Mouse (Mus musculus): ENCODE results near the gene Srxn1. TPM values are rescaled to one million over a fixed set of nuclear protein-coding genes. Genes with fewer than 3 reads are reported as not detected.

The Srxn1 gene
- polyA plus RNA-seq, 1 experiment from 2014 or later = 13.8 TPM

GRCm38 (mm10) chr2:152109386-152109785, 4.1 kb downstream of the Srxn1 start:
- ATAC-seq (ENCODE audit: insufficient read depth, low FRiP score) = no peak
- no peak overlapping the region for H3K27ac ChIP-seq (ENCODE audit: low read length)
- WGBS = 81% methylated on average over 5 of the region's 5 CpGs

GRCm38 (mm10) chr2:152111311-152111710, 6.0 kb downstream of the Srxn1 start:
- peaks cover 6% of the 10 kb centered on the region; the same call in 1 of the 2 replicates for H3K4me1 ChIP-seq (ENCODE audit: control insufficient read depth, insufficient read depth, low read length)
- no peak for ATAC-seq (ENCODE audit: insufficient read depth, low FRiP score)
- no peaks in the 10 kb centered on the region for H3K9me3 ChIP-seq (replicated peaks; ENCODE audit: control insufficient read depth, low read length)
- 60% methylated on average over 2 of the region's 2 CpGs for WGBS
- no peaks in the 10 kb centered on the region for H3K36me3 ChIP-seq (ENCODE audit: control insufficient read depth, insufficient read depth, low read length)
- no peak overlapping the region for H3K4me3 ChIP-seq (replicated peaks; ENCODE audit: low read length)
- H3K27me3 ChIP-seq (ENCODE audit: control insufficient read depth, insufficient read depth, low read length) = no peaks in the 10 kb centered on the region
- H3K27ac ChIP-seq (ENCODE audit: low read length) = no peak overlapping the region
- no peak overlapping the region for H3K4me2 ChIP-seq (ENCODE audit: low read depth, low read length)
- no peak overlapping the region for H3K9ac ChIP-seq (ENCODE audit: low read length)

More at GRCm38 (mm10) chr2:152109386-152109785, 4.1 kb downstream of the Srxn1 start:
- Histone ChIP-seq H3K4me2 (ENCODE audit: low read depth, low read length) (no peak overlapping the region), H3K9ac (ENCODE audit: low read length) (no peak overlapping the region), H3K4me1 (ENCODE audit: control insufficient read depth, insufficient read depth, low read length) (peaks cover 6% of the 10 kb centered on the region; the same call in 1 of the 2 replicates), H3K4me3 (replicated peaks; ENCODE audit: low read length) (no peak overlapping the region), H3K36me3 (ENCODE audit: control insufficient read depth, insufficient read depth, low read length) (no peaks in the 10 kb centered on the region), H3K9me3 (replicated peaks; ENCODE audit: control insufficient read depth, low read length) (no peaks in the 10 kb centered on the region), H3K27me3 (ENCODE audit: control insufficient read depth, insufficient read depth, low read length) (no peaks in the 10 kb centered on the region)

GRCm38 (mm10) chr2:152111920-152112319, 6.6 kb downstream of the Srxn1 start:
- Histone ChIP-seq H3K9me3 (replicated peaks; ENCODE audit: control insufficient read depth, low read length) (no peaks in the 10 kb centered on the region), H3K4me1 (ENCODE audit: control insufficient read depth, insufficient read depth, low read length) (peaks cover 6% of the 10 kb centered on the region; the same call in 1 of the 2 replicates), H3K4me2 (ENCODE audit: low read depth, low read length) (no peak overlapping the region), H3K27ac (ENCODE audit: low read length) (no peak overlapping the region), H3K9ac (ENCODE audit: low read length) (no peak overlapping the region), H3K36me3 (ENCODE audit: control insufficient read depth, insufficient read depth, low read length) (no peaks in the 10 kb centered on the region), H3K4me3 (replicated peaks; ENCODE audit: low read length) (no peak overlapping the region), H3K27me3 (ENCODE audit: control insufficient read depth, insufficient read depth, low read length) (no peaks in the 10 kb centered on the region)
- 8% methylated on average over 7 of the region's 7 CpGs for WGBS
- peak; percentile 75 for ATAC-seq (ENCODE audit: insufficient read depth, low FRiP score)

GRCm38 (mm10) chr2:152112490-152112889, 7.2 kb downstream of the Srxn1 start:
- Histone ChIP-seq H3K27me3 (ENCODE audit: control insufficient read depth, insufficient read depth, low read length) (no peaks in the 10 kb centered on the region), H3K4me2 (ENCODE audit: low read depth, low read length) (no peak overlapping the region), H3K9ac (ENCODE audit: low read length) (no peak overlapping the region), H3K36me3 (ENCODE audit: control insufficient read depth, insufficient read depth, low read length) (no peaks in the 10 kb centered on the region), H3K4me3 (replicated peaks; ENCODE audit: low read length) (no peak overlapping the region), H3K27ac (ENCODE audit: low read length) (no peak overlapping the region), H3K9me3 (replicated peaks; ENCODE audit: control insufficient read depth, low read length) (no peaks in the 10 kb centered on the region), H3K4me1 (ENCODE audit: control insufficient read depth, insufficient read depth, low read length) (peaks cover 6% of the 10 kb centered on the region; the same call in 1 of the 2 replicates)
- no peak for ATAC-seq (ENCODE audit: insufficient read depth, low FRiP score)
- 88% methylated on average over 5 of the region's 5 CpGs for WGBS

GRCm38 (mm10) chr2:152112970-152113369, 7.7 kb downstream of the Srxn1 start:
- no peak overlapping the region for H3K9ac ChIP-seq (ENCODE audit: low read length)
- ATAC-seq (ENCODE audit: insufficient read depth, low FRiP score) = no peak
- H3K4me1 ChIP-seq (ENCODE audit: control insufficient read depth, insufficient read depth, low read length) = peaks cover 6% of the 10 kb centered on the region; the same call in 1 of the 2 replicates
- no peak overlapping the region for H3K4me2 ChIP-seq (ENCODE audit: low read depth, low read length)
- H3K27me3 ChIP-seq (ENCODE audit: control insufficient read depth, insufficient read depth, low read length) = no peaks in the 10 kb centered on the region
- H3K4me3 ChIP-seq (replicated peaks; ENCODE audit: low read length) = no peak overlapping the region
- 71% methylated on average over 10 of the region's 10 CpGs for WGBS
- H3K36me3 ChIP-seq (ENCODE audit: control insufficient read depth, insufficient read depth, low read length) = no peaks in the 10 kb centered on the region
- H3K27ac ChIP-seq (ENCODE audit: low read length) = no peak overlapping the region
- H3K9me3 ChIP-seq (replicated peaks; ENCODE audit: control insufficient read depth, low read length) = no peaks in the 10 kb centered on the region

GRCm38 (mm10) chr2:152114057-152114975, 9.0 kb downstream of the Srxn1 start:
- no peak for ATAC-seq (ENCODE audit: insufficient read depth, low FRiP score)
- H3K9ac ChIP-seq (ENCODE audit: low read length) = peak overlapping the region; percentile 46; the same call in 1 of the 2 replicates
- 14% methylated on average over 36 of the region's 36 CpGs for WGBS

GRCm38 (mm10) chr2:152117694-152118093, 12.4 kb downstream of the Srxn1 start:
- Histone ChIP-seq H3K36me3 (ENCODE audit: control insufficient read depth, insufficient read depth, low read length) (no peaks in the 10 kb centered on the region), H3K4me1 (ENCODE audit: control insufficient read depth, insufficient read depth, low read length) (peaks cover 6% of the 10 kb centered on the region; the same call in 1 of the 2 replicates), H3K27ac (ENCODE audit: low read length) (no peak overlapping the region), H3K27me3 (ENCODE audit: control insufficient read depth, insufficient read depth, low read length) (no peaks in the 10 kb centered on the region), H3K4me2 (ENCODE audit: low read depth, low read length) (no peak overlapping the region), H3K9me3 (replicated peaks; ENCODE audit: control insufficient read depth, low read length) (no peaks in the 10 kb centered on the region), H3K9ac (ENCODE audit: low read length) (no peak overlapping the region), H3K4me3 (replicated peaks; ENCODE audit: low read length) (no peak overlapping the region)
- 75% methylated on average over 7 of the region's 7 CpGs for WGBS
- ATAC-seq (ENCODE audit: insufficient read depth, low FRiP score) = no peak

More at GRCm38 (mm10) chr2:152114057-152114975, 9.0 kb downstream of the Srxn1 start:
- Histone ChIP-seq H3K4me3 (replicated peaks; ENCODE audit: low read length) (peak overlapping the region; percentile 25), H3K9me3 (replicated peaks; ENCODE audit: control insufficient read depth, low read length) (no peaks in the 10 kb centered on the region), H3K27me3 (ENCODE audit: control insufficient read depth, insufficient read depth, low read length) (no peaks in the 10 kb centered on the region), H3K4me2 (ENCODE audit: low read depth, low read length) (peak overlapping the region; percentile 45), H3K36me3 (ENCODE audit: control insufficient read depth, insufficient read depth, low read length) (no peaks in the 10 kb centered on the region), H3K27ac (ENCODE audit: low read length) (no peak overlapping the region), H3K4me1 (ENCODE audit: control insufficient read depth, insufficient read depth, low read length) (peaks cover 6% of the 10 kb centered on the region; the same call in 1 of the 2 replicates)

- Histone ChIP-seq H3K4me2 (ENCODE audit: low read depth, low read length) (no peak overlapping the region), H3K27ac (ENCODE audit: low read length) (no peak overlapping the region), H3K9ac (ENCODE audit: low read length) (no peak overlapping the region), H3K9me3 (replicated peaks; ENCODE audit: control insufficient read depth, low read length) (no peaks in the 10 kb centered on the region), H3K27me3 (ENCODE audit: control insufficient read depth, insufficient read depth, low read length) (no peaks in the 10 kb centered on the region), H3K4me1 (ENCODE audit: control insufficient read depth, insufficient read depth, low read length) (peaks cover 5% of the 10 kb centered on the region; the same call in 1 of the 2 replicates), H3K4me3 (replicated peaks; ENCODE audit: low read length) (no peak overlapping the region), H3K36me3 (ENCODE audit: control insufficient read depth, insufficient read depth, low read length) (no peaks in the 10 kb centered on the region)
- 55% methylated on average over 6 of the region's 6 CpGs for WGBS
- no peak for ATAC-seq (ENCODE audit: insufficient read depth, low FRiP score)
Observed at GRCm38 (mm10) chr2:152119228-152119865, 14.0 kb downstream of the Srxn1 start.

- no peak for ATAC-seq (ENCODE audit: insufficient read depth, low FRiP score)
- WGBS = 55% methylated on average over 9 of the region's 9 CpGs
- Histone ChIP-seq H3K9me3 (replicated peaks; ENCODE audit: control insufficient read depth, low read length) (no peaks in the 10 kb centered on the region), H3K4me2 (ENCODE audit: low read depth, low read length) (no peak overlapping the region), H3K4me1 (ENCODE audit: control insufficient read depth, insufficient read depth, low read length) (no peaks in the 10 kb centered on the region), H3K4me3 (replicated peaks; ENCODE audit: low read length) (no peak overlapping the region), H3K27me3 (ENCODE audit: control insufficient read depth, insufficient read depth, low read length) (no peaks in the 10 kb centered on the region), H3K27ac (ENCODE audit: low read length) (no peak overlapping the region), H3K9ac (ENCODE audit: low read length) (no peak overlapping the region), H3K36me3 (ENCODE audit: control insufficient read depth, insufficient read depth, low read length) (no peaks in the 10 kb centered on the region)
Observed at GRCm38 (mm10) chr2:152122896-152123295, 17.6 kb downstream of the Srxn1 start.

All from stomach, embryonic 16.5 days (tissue).